Mouse (Mus musculus): ENCODE data around the gene Inha. TPM values are rescaled to one million over a fixed set of nuclear protein-coding genes. Genes with fewer than 3 reads are reported as not detected.

Inha gene
- total and polyA plus RNA-seq, 3 experiments, result not detected

DNA sequence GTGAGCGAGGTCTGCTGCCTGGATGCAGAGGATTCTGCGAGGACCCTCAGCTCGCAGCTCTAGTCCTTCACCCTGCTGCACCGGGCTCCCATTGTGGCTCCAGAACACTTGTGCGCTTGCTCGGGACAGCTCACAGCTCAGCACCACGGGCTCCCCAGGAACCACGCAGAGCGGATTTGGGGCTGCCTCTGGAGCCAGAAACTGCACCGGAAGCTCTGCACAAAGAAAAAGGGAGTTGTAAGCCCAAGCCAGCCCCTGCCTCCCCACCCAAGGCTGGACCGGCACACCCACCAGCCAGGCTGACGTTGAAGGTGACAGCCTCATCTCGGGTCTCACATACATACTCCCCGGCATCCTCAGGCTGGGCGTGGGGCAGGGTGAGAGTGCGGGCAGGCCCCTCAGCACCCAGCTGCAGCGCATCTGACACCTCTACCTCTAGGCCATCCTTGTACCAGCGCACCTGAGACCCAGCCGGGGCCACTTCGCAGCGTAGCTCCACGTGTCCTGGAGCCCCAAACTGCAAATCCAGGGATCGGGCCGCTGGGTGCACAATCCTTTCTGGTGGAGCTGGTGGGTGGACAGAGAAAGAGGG is 14.2 kb upstream of the Inha start:
- DNase-seq (ENCODE audit: low read depth, low spot score), result no peak
- Histone ChIP-seq H3K9me3 (replicated peaks; ENCODE audit: insufficient read depth, low read length) (no peaks in the 10 kb centered on the region), H3K27ac (ENCODE audit: control insufficient read depth, low read depth, low read length) (no peak overlapping the region), H3K4me1 (ENCODE audit: control insufficient read depth in 1 of 2, insufficient read depth in 2 of 2, low read length in 2 of 2) (no peaks in the 10 kb centered on the region), H3K9ac (ENCODE audit: control insufficient read depth, low read depth, low read length, poor library complexity, severe bottlenecking) (no peak overlapping the region), H3K27me3 (ENCODE audit: control insufficient read depth in 1 of 2, insufficient read depth in 2 of 2, low read length in 2 of 2) (0 out of 4 replicates have a peak, but pooled peaks cover 0 to 1% of the 10 kb centered on the region in 2 experiments), H3K36me3 (ENCODE audit: control insufficient read depth in 1 of 2, insufficient read depth in 2 of 2, low read length in 2 of 2) (no peaks in the 10 kb centered on the region), H3K79me2 (ENCODE audit: control insufficient read depth, insufficient read depth, low read length, poor library complexity) (no peaks in the 10 kb centered on the region), H3K4me3 (ENCODE audit: control insufficient read depth in 1 of 2, insufficient read depth in 1 of 2, low read depth in 2 of 2, low read length in 2 of 2) (no peak overlapping the region)
- TF ChIP-seq GATA1 (IDR thresholded peaks at IDR 0.05; ENCODE audit: low read depth, low read length), result no peak
- no peak for TF ChIP-seq RAD21 (IDR thresholded peaks at IDR 0.05; ENCODE audit: low read depth, low read length)
- TF ChIP-seq SMC3 (IDR thresholded peaks at IDR 0.05; ENCODE audit: low read depth, low read length), result no peak
- TF ChIP-seq MAX (IDR thresholded peaks at IDR 0.05; ENCODE audit: low read length), result no peak
- TF ChIP-seq POLR2AphosphoS2 (IDR thresholded peaks at IDR 0.05; ENCODE audit: low read length), result no peak

DNA sequence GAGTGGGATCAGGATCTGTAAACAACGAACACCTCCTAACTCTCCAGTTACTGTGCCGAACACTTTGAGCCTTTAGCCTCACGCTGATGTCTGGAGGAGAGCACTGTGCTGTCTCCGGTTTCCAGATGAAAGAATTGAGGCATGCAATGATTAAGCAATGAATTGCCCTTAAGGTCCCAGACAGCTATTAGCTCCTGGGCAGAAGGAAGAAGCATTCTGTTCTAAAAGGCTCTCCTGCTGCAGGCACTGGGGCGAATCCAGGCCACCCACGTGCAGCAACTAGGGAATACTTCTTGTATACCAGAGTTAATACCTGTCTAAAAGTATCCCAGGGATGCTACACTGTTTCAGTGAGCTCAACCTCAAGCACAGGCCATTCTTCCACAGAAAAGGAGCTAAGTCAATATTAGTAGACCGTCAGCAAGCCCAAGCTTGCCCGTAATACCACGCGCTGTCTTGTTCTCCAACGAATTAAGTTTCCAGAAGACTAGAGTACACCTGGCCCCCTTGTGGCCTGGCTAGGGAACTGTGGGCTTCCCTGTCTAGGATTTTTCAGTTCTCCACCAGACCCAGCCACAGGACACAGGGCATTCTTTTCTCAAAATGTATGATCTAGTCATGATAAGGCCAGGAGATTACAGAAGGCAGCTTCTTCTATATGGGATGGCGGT is 11.9 kb upstream of the Inha start:
- Histone ChIP-seq H3K4me1 (ENCODE audit: control insufficient read depth in 1 of 2, insufficient read depth in 2 of 2, low read length in 2 of 2) (no peaks in the 10 kb centered on the region), H3K27ac (ENCODE audit: control insufficient read depth, low read depth, low read length) (no peak overlapping the region), H3K36me3 (ENCODE audit: control insufficient read depth in 1 of 2, insufficient read depth in 2 of 2, low read length in 2 of 2) (no peaks in the 10 kb centered on the region), H3K27me3 (ENCODE audit: control insufficient read depth in 1 of 2, insufficient read depth in 2 of 2, low read length in 2 of 2) (0 out of 4 replicates have a peak, but pooled peaks cover 0 to 1% of the 10 kb centered on the region in 2 experiments), H3K9ac (ENCODE audit: control insufficient read depth, low read depth, low read length, poor library complexity, severe bottlenecking) (no peak overlapping the region), H3K9me3 (replicated peaks; ENCODE audit: insufficient read depth, low read length) (no peaks in the 10 kb centered on the region), H3K79me2 (ENCODE audit: control insufficient read depth, insufficient read depth, low read length, poor library complexity) (no peaks in the 10 kb centered on the region), H3K4me3 (ENCODE audit: control insufficient read depth in 1 of 2, insufficient read depth in 1 of 2, low read depth in 2 of 2, low read length in 2 of 2) (no peak overlapping the region)
- TF ChIP-seq SIN3A (IDR thresholded peaks at IDR 0.05; ENCODE audit: low read length), result no peak
- TF ChIP-seq CTCF (IDR thresholded peaks at IDR 0.05 in 2 of 3, conservative IDR thresholded peaks at IDR 0.05 in 1 of 3; ENCODE audit: control insufficient read depth in 1 of 3, insufficient read depth in 1 of 3, low read depth in 2 of 3, low read length in 3 of 3, poor library complexity in 1 of 3, severe bottlenecking in 1 of 3), result peak; percentile 61 to 67 (median 66)
- no peak for TF ChIP-seq KAT2A (conservative IDR thresholded peaks at IDR 0.05; ENCODE audit: low read depth, low read length)
- TF ChIP-seq RAD21 (IDR thresholded peaks at IDR 0.05; ENCODE audit: low read depth, low read length), result peak; percentile 29
- TF ChIP-seq ETS1 (IDR thresholded peaks at IDR 0.05; ENCODE audit: low read depth, low read length), result no peak
- no peak for TF ChIP-seq E2F4 (IDR thresholded peaks at IDR 0.05; ENCODE audit: borderline replicate concordance, low read depth, low read length)
- peak; percentile 64 for TF ChIP-seq SMC3 (IDR thresholded peaks at IDR 0.05; ENCODE audit: low read depth, low read length)
- TF ChIP-seq MAFK (IDR thresholded peaks at IDR 0.05; ENCODE audit: borderline replicate concordance, low read depth, low read length), result no peak
- no peak for TF ChIP-seq POLR2AphosphoS2 (IDR thresholded peaks at IDR 0.05; ENCODE audit: low read length)
- peak; percentile 29 for DNase-seq (ENCODE audit: low read depth, low spot score)

DNA sequence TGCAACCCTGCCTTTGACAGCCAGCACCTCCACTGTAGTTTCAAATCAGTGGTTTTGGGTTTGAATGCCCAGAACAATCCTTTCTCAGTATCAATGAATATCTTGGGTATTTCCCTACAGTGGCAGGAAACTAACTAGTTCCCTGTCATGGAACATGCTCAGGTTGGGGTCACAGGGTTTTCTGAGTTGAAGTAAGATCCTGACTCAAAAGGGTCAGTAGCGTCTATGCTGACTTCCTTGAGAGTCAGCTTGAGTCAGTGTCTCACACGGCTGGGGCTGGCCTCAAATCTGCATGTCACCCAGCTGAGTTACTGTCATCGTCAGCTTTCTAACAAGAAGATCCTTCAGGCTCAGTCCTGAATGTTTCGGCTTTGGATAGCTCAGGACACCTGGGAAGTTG is 8.0 kb upstream of the Inha start:
- no peaks in the 10 kb centered on the region for H3K79me2 ChIP-seq (ENCODE audit: control insufficient read depth, insufficient read depth, low read length, poor library complexity)
- H3K27ac ChIP-seq (ENCODE audit: control insufficient read depth, low read depth, low read length), result no peak overlapping the region
- TF ChIP-seq ZNF384 (IDR thresholded peaks at IDR 0.05; ENCODE audit: low read depth, low read length) (no peak), USF1 (IDR thresholded peaks at IDR 0.05; ENCODE audit: low read depth, low read length) (no peak), JUND (IDR thresholded peaks at IDR 0.05; ENCODE audit: low read depth, low read length) (no peak), POLR2AphosphoS5 (IDR thresholded peaks at IDR 0.05; ENCODE audit: borderline replicate concordance, low read depth, low read length) (no peak), POLR2AphosphoS2 (IDR thresholded peaks at IDR 0.05; ENCODE audit: low read length) (no peak), MEF2A (IDR thresholded peaks at IDR 0.05; ENCODE audit: extremely low read depth, insufficient replicate concordance, low read depth, low read length, poor library complexity, severe bottlenecking) (no peak), SMC3 (IDR thresholded peaks at IDR 0.05; ENCODE audit: low read depth, low read length) (no peak), USF2 (IDR thresholded peaks at IDR 0.05; ENCODE audit: borderline replicate concordance in 1 of 2, insufficient read depth in 1 of 2, low read depth in 1 of 2, low read length in 2 of 2) (no peak), EP300 (IDR thresholded peaks at IDR 0.05; ENCODE audit: low read depth in 1 of 2, low read length in 2 of 2) (no peak), RCOR1 (IDR thresholded peaks at IDR 0.05; ENCODE audit: low read depth, low read length) (no peak), NELFE (IDR thresholded peaks at IDR 0.05; ENCODE audit: low read depth, low read length) (no peak), SIN3A (IDR thresholded peaks at IDR 0.05; ENCODE audit: low read length) (no peak), ELF1 (IDR thresholded peaks at IDR 0.05; ENCODE audit: low read depth, low read length) (no peak), CHD2 (IDR thresholded peaks at IDR 0.05; ENCODE audit: low read length) (no peak), GABPA (IDR thresholded peaks at IDR 0.05; ENCODE audit: low read depth, low read length) (no peak), HCFC1 (IDR thresholded peaks at IDR 0.05; ENCODE audit: low read depth, low read length) (no peak)
- H3K36me3 ChIP-seq (ENCODE audit: control insufficient read depth in 1 of 2, insufficient read depth in 2 of 2, low read length in 2 of 2), result no peaks in the 10 kb centered on the region
- H3K9ac ChIP-seq (ENCODE audit: control insufficient read depth, low read depth, low read length, poor library complexity, severe bottlenecking), result no peak overlapping the region
- no peaks in the 10 kb centered on the region for H3K9me3 ChIP-seq (replicated peaks; ENCODE audit: insufficient read depth, low read length)
- H3K4me3 ChIP-seq (ENCODE audit: control insufficient read depth in 1 of 2, insufficient read depth in 1 of 2, low read depth in 2 of 2, low read length in 2 of 2), result no peak overlapping the region
- no peak for DNase-seq (ENCODE audit: low read depth, low spot score)
- 0 out of 4 replicates have a peak, but pooled peaks cover 0 to 1% of the 10 kb centered on the region in 2 experiments for H3K27me3 ChIP-seq (ENCODE audit: control insufficient read depth in 1 of 2, insufficient read depth in 2 of 2, low read length in 2 of 2)
- H3K4me1 ChIP-seq (ENCODE audit: control insufficient read depth in 1 of 2, insufficient read depth in 2 of 2, low read length in 2 of 2), result no peaks in the 10 kb centered on the region
